Mouse (Mus musculus) central nervous system, embryonic 14 days (tissue): Measurements from ENCODE around the gene Gpsm2. TPM values are rescaled to one million over a fixed set of nuclear protein-coding genes. Genes with fewer than 3 reads are reported as not detected.

Experiments
- polyA plus RNA-seq: library from polyadenylated mRNA; depleted of rRNA; stranded (reverse); fragments of >200 nt; gene quantifications from 2 replicates; pipeline ENCODE4 v1.2.3, GENCODE M21; 2012; rRNA removed

The Gpsm2 gene
- polyA plus RNA-seq = 20.0 and 27.7 TPM in 2 replicates

DNA sequence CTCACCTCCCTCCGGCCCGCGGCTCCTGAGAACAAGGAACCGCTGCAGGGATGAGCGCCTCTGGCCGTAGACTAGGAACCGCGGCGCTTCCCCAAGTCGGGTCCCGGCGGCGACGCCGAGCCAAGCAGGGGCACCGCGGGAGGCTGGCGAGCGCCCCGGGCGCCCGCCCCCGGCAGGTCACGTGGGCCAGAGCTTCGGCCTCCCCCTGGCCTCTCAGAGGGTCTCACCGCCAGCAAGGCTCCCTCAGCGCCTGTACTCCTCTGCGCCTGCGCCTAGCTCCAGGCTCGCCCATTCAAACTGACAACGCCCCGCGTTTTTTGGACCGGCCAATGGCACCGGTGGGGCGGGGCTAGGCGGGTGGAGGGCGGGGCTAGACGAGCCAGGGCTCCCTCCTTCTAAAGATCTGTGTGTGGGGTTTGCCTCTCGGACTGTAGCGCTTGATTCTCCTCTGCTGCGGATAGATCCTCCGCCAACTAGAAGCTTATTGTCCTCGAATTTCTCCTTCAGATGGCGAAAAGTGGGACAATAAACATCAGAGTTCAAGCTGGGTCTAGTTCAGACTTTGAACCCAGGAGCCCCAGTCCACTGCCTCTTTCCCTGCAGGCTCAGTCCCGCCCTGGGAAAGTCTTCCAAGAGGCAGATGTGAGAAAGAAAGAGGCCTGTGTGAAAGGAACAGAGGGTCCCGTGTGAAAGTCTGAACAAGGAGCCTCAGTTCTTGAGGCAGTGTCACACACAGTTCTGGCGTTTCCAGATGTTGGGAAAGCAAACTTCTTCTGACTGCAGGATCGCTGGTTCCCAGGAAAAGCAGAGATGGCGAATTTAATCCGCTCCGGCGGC lies at the start of gene Gpsm2:
Gene Gpsm2 (minus strand): TSS at position 274 of the 837 bp plus-strand sequence.

DNA sequence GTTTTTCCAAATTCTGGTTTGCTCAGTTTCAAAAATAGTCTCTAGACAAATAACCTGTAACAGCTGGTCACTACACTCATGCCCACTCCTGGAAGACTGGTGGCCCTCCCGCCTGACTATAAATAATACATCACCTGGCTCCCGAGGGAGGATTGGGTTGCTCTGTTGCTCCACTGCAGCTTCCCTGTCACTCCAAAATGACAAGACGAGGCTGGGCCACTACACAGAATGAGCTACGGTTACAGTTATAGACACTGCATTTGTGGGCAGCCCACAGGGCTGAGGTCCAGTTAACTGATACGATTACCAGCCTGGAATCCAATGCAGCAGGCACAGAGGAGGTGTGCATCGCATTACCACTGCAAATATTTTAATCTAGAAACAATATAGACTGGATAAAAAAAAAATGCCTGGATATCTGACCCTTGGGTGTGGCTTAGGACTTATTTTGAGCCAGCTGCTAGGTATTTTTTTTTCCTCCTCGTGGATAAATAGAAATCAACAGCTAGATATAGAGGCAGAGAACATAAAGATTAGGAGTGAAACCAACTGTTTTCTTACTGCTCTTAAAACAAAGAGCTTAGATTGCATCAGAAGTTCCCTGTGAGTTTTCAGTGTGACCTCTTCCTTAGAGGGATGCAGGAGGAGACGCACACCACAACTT lies 17.1 kb upstream of the Gpsm2 start, which contains the start of gene Aknad1:
Gene Aknad1 (plus strand): TSS at position 614 of the 664 bp plus-strand sequence.

GRCm38 (mm10) chr3:108653710-108654379 lies 68.3 kb downstream of the Gpsm2 start, which contains the start of gene Clcc1:
Clcc1 (plus strand) TSS chr3:108653913.

Other genes with a start within 250 kb of the Gpsm2 start
- gene 1700013F07Rik, start 188.2 kb downstream of the Gpsm2 start, polyA plus RNA-seq = 1.6 and 1.8 TPM in 2 replicates
- gene 5330417C22Rik, start 185.8 kb downstream of the Gpsm2 start, polyA plus RNA-seq = 5.7 and 6.4 TPM in 2 replicates
- 15.9 and 16.8 TPM in 2 replicates for gene Tmem167b, start 159.8 kb downstream of the Gpsm2 start, polyA plus RNA-seq
- 33.6 and 33.8 TPM in 2 replicates for gene Taf13, start 150.6 kb downstream of the Gpsm2 start, polyA plus RNA-seq
- gene Wdr47, start 131.0 kb downstream of the Gpsm2 start, polyA plus RNA-seq = 78.4 and 92.7 TPM in 2 replicates
- gene Clcc1, start 68.4 kb downstream of the Gpsm2 start, polyA plus RNA-seq = 59.0 and 61.8 TPM in 2 replicates
- 0.04 and 0.40 TPM in 2 replicates for gene Aknad1, start 17.3 kb upstream of the Gpsm2 start, polyA plus RNA-seq
- gene Stxbp3, start 118.2 kb upstream of the Gpsm2 start, polyA plus RNA-seq = 14.8 and 18.0 TPM in 2 replicates
- gene Fndc7, start 167.7 kb upstream of the Gpsm2 start, polyA plus RNA-seq = 0.04 and 0.06 TPM in 2 replicates
- gene Prpf38b, start 189.4 kb upstream of the Gpsm2 start, polyA plus RNA-seq = 91.2 and 95.8 TPM in 2 replicates
- 0.84 and 0.98 TPM in 2 replicates for gene Henmt1, start 217.6 kb upstream of the Gpsm2 start, polyA plus RNA-seq
- 0.95 and 1.2 TPM in 2 replicates for gene Gm9857, start 218.1 kb upstream of the Gpsm2 start, polyA plus RNA-seq